Mouse (Mus musculus): ENCODE data around the gene Snrk. TPM values are rescaled to one million over a fixed set of nuclear protein-coding genes. Genes with fewer than 3 reads are reported as not detected.

Gene Snrk
- total RNA-seq, 2 experiments from 2014 or later: 133 to 167 TPM

DNA sequence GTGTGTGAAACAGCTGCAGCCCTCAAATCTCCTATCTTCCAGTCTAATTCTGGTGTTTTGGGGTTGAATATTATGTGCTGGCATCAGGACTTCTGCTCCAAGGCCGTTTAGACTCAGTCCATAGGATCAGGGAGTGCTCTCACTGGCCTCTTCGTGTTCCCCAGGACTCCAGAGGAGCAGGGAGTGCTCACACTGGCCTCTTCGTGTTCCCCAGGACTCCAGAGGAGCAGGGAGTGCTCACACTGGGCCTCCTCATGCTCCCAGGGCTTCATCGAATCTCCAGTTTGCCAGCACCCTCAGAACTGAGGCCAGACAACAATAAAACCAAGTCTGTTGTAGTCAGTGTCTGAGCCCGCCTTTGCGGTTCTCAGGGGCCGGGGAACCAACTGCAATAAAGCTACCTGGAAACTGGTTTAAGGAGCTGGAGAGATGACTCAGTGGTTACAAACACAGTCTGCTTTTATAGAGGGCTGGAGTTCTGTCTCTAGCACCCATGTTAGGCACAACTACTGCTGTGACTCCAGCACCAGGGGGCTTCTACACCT is 12.7 kb upstream of the Snrk start:
- no peak for DNase-seq
- intact Hi-C loops (cut with DNase I): no loop called here

- intact Hi-C loops (cut with DNase I): loop anchor here (2.0 kb wide), 1 partner anchor 13 kb away; no protein-coding TSS in a partner anchor
- no peak for DNase-seq
Measured at GRCm38 (mm10) chr9:122107701-122108375, 9.2 kb upstream of the Snrk start.

GRCm38 (mm10) chr9:122109553-122110225 is 7.4 kb upstream of the Snrk start:
- intact Hi-C loops (cut with DNase I): loop anchor here (2.0 kb wide), 2 partner anchors 15 to 23 kb away; no protein-coding TSS in a partner anchor
- peak; percentile 85 to 86 for DNase-seq

GRCm38 (mm10) chr9:122110508-122110907 is 6.6 kb upstream of the Snrk start:
- intact Hi-C loops (cut with DNase I): loop anchor here (2.0 kb wide), 1 partner anchor 24 kb away; no protein-coding TSS in a partner anchor
- DNase-seq: no peak

- DNase-seq: no peak
- intact Hi-C loops (cut with DNase I): loop anchor here (2.0 kb wide), 1 partner anchor 24 kb away; no protein-coding TSS in a partner anchor
Measured at GRCm38 (mm10) chr9:122110921-122111320, 6.1 kb upstream of the Snrk start.

DNA sequence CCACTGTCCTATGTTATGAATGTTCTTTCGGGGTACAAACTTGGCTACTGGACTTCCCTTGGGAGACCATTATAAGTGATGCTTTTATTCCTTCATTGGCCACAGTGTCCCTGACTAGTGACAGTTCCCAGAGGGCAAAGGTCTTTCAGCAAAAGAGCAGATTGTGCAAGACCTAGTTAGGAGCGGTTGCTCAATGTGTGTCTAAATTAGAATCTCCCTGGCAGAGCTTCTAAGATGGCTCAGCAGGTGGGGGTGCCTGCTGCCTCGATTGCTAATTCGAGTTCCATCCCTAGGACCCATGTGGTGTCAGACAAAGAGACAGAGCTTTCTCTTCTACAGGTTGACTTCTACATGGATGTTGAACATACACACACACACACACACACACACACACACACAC is 1.5 kb upstream of the Snrk start:
- no peak for DNase-seq
- intact Hi-C loops (cut with DNase I): loop anchor here (5.0 kb wide), 1 partner anchor 48 kb away; no protein-coding TSS in a partner anchor

DNA sequence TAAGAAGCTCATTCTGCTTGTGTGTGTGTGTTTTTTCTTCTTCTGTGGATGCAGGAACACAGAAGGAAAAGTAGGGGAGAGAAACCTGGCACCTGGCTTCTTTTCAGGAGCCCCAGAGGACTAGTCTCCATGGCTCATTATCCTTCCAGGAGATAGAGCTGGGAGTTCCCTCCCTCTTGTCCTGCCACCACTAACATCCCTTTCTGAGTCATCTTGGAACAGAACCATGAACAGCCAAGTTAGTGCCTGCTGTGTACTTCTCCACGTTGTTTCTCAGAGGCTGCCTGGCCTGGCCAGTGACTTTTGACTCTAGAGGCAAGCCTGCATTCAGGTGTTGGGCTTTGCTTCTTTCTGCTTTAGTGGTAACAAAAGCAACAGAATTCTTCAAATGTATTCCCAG is 707 bp upstream of the Snrk start:
- no peak for DNase-seq
- intact Hi-C loops (cut with DNase I): loop anchor here (5.0 kb wide), 1 partner anchor 49 kb away; no protein-coding TSS in a partner anchor

DNA sequence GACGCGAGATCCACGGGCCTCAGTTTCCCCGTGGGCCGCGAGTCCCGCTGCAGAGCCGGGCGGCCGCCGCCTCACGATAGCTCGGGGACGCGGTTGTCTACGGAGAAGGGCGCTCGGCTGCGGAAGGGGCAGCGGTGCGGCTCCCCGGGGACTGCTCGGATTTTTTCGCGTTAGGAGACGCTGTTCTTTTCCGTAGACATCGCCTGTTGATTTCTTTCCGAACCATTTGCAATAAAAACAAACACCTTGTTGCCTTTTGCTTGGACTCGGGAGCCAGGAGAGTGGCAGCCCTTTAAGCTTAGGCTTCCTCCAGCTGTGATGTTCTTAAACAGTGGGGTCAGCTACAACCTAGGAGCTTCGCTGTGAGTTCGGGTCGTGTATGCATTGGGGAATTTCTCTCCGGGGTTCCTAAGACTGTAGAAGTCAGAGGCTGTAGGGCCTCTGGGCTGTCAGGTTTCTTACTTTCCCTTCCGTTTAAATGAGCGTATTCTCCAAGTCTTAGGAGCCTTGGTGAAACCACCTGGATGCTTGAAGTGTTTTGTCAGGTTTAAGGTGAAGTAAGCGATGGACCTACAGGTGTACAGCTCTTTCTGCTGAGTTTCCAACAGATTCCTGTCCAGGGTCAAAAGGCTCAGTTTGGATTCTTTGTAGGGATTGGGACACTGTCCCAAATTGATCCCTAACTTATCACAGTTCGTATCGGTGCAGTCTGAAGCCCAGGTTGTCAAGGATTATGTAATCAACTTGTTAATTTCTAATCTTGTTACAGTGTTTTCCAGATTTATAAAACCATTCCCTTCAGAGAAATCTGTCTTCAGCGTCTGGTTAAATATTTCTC is 845 bp downstream of the Snrk start:
- intact Hi-C loops (cut with DNase I): loop anchor here (5.0 kb wide), 1 partner anchor 51 kb away; no protein-coding TSS in a partner anchor
- peak; percentile 58 to 62 for DNase-seq

- intact Hi-C loops (cut with DNase I): loop anchor here (1.0 to 5.0 kb wide), 4 partner anchors 35 to 122 kb away; no protein-coding TSS in a partner anchor
- peak; percentile 79 to 84 for DNase-seq
Measured at GRCm38 (mm10) chr9:122120089-122120488, 3.0 kb downstream of the Snrk start.

DNA sequence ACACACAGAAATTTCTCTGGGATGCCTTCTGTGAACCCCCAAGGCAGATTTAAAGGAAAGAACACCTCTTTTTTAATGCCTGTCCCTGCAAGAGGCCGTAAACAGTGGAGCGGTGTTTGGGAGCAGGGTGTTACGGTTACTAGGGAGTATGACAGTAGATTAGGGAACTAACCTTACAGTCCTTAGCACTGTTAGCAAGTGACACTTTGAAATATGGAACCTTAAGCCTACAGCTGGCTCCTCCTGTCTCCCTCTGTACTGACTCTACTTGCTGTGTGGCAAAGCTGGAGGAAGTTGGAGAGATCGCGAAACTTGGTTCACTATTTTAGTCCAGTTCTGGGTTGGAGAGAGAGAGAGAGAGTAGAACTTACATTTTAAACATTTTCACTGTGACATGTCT is 5.0 kb downstream of the Snrk start:
- intact Hi-C loops (cut with DNase I): loop anchor here (5.0 kb wide), 1 partner anchor 120 kb away; no protein-coding TSS in a partner anchor

GRCm38 (mm10) chr9:122123181-122123580 is 6.1 kb downstream of the Snrk start:
- intact Hi-C loops (cut with DNase I): loop anchor here (5.0 kb wide), 1 partner anchor 119 kb away; no protein-coding TSS in a partner anchor
- DNase-seq: no peak

More for the DNA sequence above, 5.0 kb downstream of the Snrk start:
- DNase-seq: no peak

- no peak for DNase-seq
- intact Hi-C loops (cut with DNase I): loop anchor here (2.0 kb wide), 1 partner anchor 29 kb away; no protein-coding TSS in a partner anchor
Measured at GRCm38 (mm10) chr9:122125723-122126290, 8.7 kb downstream of the Snrk start.

GRCm38 (mm10) chr9:122126790-122127189 is 9.7 kb downstream of the Snrk start:
- DNase-seq: no peak
- intact Hi-C loops (cut with DNase I): no loop called here

DNA sequence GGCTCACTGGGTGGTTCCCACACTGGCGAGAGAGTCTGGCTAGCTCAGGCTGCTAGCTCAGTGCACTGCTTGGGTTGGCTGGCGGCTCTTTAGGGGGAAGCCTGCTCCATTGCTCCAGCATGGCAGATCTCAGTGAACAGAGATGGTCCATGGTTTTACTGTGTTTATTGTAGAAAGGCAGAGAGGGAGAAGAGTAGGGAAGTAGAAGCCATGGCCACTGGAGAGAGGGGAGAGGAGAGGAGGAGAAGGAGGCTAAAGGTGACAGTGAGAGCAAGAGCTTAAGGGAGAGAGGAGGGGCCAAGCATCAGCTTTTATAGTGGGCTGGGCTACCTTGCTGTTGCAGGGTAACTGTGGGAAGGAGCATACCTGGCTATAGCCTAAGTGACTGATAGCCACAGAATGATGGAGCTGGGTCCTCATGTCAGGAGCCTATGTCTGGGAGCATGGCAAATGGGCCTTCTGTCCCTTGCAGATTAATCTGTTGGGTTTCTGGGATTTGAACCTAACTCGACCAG is 10.3 kb downstream of the Snrk start:
- no peak for DNase-seq
- intact Hi-C loops (cut with DNase I): no loop called here

DNA sequence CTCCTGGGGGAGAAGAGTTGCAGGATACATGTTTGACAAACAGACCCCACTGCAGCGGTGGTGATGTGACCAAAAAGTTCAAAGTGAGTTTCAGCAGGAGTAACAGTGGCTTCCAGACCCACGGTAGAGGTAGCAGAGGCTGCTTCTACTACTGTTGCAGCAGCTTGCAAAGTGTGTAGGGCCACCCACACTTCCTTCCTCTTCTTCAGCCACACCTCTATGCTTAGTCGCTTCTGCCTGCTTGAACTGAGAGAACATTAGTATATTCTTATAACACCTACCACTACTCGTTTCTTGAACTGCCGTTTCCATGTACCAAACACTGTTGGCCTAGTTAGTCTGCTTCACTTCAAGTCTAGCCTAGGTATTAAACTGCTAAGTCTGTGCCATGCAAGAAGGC is 11.6 kb downstream of the Snrk start:
- DNase-seq: no peak
- intact Hi-C loops (cut with DNase I): no loop called here

DNA sequence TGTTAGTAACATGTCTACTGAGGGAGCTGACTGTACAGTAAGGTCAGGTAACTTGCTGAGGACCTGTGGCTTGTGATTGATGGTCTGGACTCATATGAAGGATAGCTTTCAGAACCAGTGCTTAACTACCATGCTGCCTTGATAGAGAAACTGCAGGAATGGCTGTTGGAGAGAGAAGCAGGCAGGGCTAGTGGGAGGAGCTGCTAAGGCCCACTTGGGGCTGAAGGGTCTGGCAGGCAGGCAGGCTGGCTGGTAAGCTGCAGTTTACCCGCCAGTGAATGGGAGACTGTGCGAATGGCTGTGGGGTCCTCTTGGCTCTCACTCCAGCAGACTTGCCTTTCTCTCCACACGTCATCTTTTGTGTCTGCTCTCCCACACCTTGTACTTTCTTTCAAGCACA is 13.6 kb downstream of the Snrk start:
- intact Hi-C loops (cut with DNase I): no loop called here

DNA sequence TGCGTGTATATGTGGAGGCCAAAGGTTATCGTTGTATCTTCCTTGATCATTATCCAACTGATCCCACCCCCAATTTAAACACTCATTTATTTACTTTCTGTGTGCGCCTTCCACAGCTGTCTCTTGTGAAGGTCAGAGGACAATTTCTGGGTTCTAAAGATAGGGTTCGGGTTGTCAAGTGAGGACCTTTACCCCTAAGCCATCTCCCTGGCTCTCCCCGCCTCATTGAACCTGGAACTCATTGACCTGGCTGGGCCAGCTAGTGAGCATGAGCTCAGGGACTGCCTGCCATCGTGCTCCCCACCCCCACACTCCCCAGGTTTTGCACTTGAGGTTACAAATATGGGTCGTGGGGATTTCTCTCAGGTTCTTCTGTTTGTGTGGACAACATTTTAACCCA is 15.1 kb downstream of the Snrk start:
- intact Hi-C loops (cut with DNase I): no loop called here
- DNase-seq: no peak

More for the DNA sequence above, 13.6 kb downstream of the Snrk start:
- no peak for DNase-seq

- intact Hi-C loops (cut with DNase I): no loop called here
- peak; percentile 55 to 71 for DNase-seq
Measured at GRCm38 (mm10) chr9:122135095-122135884, 18.2 kb downstream of the Snrk start.

DNA sequence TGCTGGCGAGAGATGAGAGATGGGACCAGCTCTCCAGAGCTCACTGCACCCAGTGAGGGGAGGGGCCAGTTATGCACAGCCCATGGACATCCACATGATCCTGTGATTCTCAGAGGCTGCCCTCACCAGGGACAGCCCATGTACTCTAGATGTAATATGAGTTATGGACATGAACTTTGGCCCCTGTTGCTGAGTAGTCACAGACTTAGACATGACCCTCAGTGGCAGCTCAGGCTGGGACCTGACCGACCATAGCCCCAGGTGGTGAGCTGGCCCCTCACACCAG is 18.8 kb downstream of the Snrk start:
- no peak for DNase-seq
- intact Hi-C loops (cut with DNase I): no loop called here
